Mouse (Mus musculus): ENCODE data around the gene Tbc1d4.
A peak's percentile ranks its signal among the peaks of the same experiment; 100 is the strongest.
"Not testable (repeated sequence)": the region's sequence is repeated elsewhere in the genome, so short reads cannot be mapped to it uniquely, and the experiment has no call there.

Tbc1d4 gene

GRCm38 (mm10) chr14:101595301-101596080 lies 13.5 kb downstream of the Tbc1d4 start:
- DNase-seq (ENCODE audit: low spot score) = no peak

GRCm38 (mm10) chr14:101594001-101594400 lies 15.0 kb downstream of the Tbc1d4 start:
- DNase-seq (ENCODE audit: low spot score) = no peak

GRCm38 (mm10) chr14:101593340-101593739 lies 15.7 kb downstream of the Tbc1d4 start:
- no peak for DNase-seq (ENCODE audit: low spot score)

- DNase-seq (ENCODE audit: low spot score) = no peak
Observed at GRCm38 (mm10) chr14:101591101-101591500, 17.9 kb downstream of the Tbc1d4 start.

GRCm38 (mm10) chr14:101588209-101588991 lies 20.6 kb downstream of the Tbc1d4 start:
- not testable (repeated sequence) for DNase-seq (ENCODE audit: low spot score)

- not testable (repeated sequence) for DNase-seq (ENCODE audit: low spot score)
Observed at GRCm38 (mm10) chr14:101587366-101588040, 21.5 kb downstream of the Tbc1d4 start.

GRCm38 (mm10) chr14:101586096-101586495 lies 22.9 kb downstream of the Tbc1d4 start:
- no peak for DNase-seq (ENCODE audit: low spot score)

- no peak for DNase-seq (ENCODE audit: low spot score)
Observed at GRCm38 (mm10) chr14:101575651-101576050, 33.3 kb downstream of the Tbc1d4 start.

- DNase-seq (ENCODE audit: low spot score) = no peak
Observed at GRCm38 (mm10) chr14:101574536-101574935, 34.5 kb downstream of the Tbc1d4 start.

GRCm38 (mm10) chr14:101573107-101573614 lies 35.8 kb downstream of the Tbc1d4 start:
- DNase-seq (ENCODE audit: low spot score) = no peak

GRCm38 (mm10) chr14:101568828-101569227 lies 40.2 kb downstream of the Tbc1d4 start:
- DNase-seq (ENCODE audit: low spot score) = peak; percentile 21

- no peak for DNase-seq (ENCODE audit: low spot score)
Observed at GRCm38 (mm10) chr14:101566717-101567116, 42.3 kb downstream of the Tbc1d4 start.

GRCm38 (mm10) chr14:101565661-101566060 lies 43.3 kb downstream of the Tbc1d4 start:
- DNase-seq (ENCODE audit: low spot score) = no peak

GRCm38 (mm10) chr14:101561251-101561701 lies 47.7 kb downstream of the Tbc1d4 start:
- DNase-seq (ENCODE audit: low spot score) = no peak

- no peak for DNase-seq (ENCODE audit: low spot score)
Observed at GRCm38 (mm10) chr14:101559446-101559845, 49.5 kb downstream of the Tbc1d4 start.

GRCm38 (mm10) chr14:101548885-101549573 lies 60.0 kb downstream of the Tbc1d4 start:
- no peak for DNase-seq (ENCODE audit: low spot score)

- no peak for DNase-seq (ENCODE audit: low spot score)
Observed at GRCm38 (mm10) chr14:101541863-101542262, 67.1 kb downstream of the Tbc1d4 start.

- DNase-seq (ENCODE audit: low spot score) = no peak
Observed at GRCm38 (mm10) chr14:101541141-101541540, 67.8 kb downstream of the Tbc1d4 start.

- DNase-seq (ENCODE audit: low spot score) = no peak
Observed at GRCm38 (mm10) chr14:101540466-101540865, 68.5 kb downstream of the Tbc1d4 start.

- DNase-seq (ENCODE audit: low spot score) = no peak
Observed at GRCm38 (mm10) chr14:101537906-101538305, 71.1 kb downstream of the Tbc1d4 start.

GRCm38 (mm10) chr14:101537413-101537812 lies 71.6 kb downstream of the Tbc1d4 start:
- no peak for DNase-seq (ENCODE audit: low spot score)

Data from urinary bladder, postnatal 25 days (tissue).